Mouse (Mus musculus) megakaryocyte-erythroid progenitor cell, adult 5-6 weeks (primary cell): ENCODE results near the gene Myh13. TPM values are rescaled to one million over a fixed set of nuclear protein-coding genes. Genes with fewer than 3 reads are reported as not detected.
A peak's percentile ranks its signal among the peaks of the same experiment; 100 is the strongest.

Experiments used
- ATAC-seq: replicated peaks from 2 replicates; pipeline ENCODE4 v1.8.0; 2016; ENCODE audit warnings: mild to moderate bottlenecking, inconsistent platforms; ENCODE audit not compliant: severe bottlenecking, poor library complexity, low FRiP score, low TSS enrichment
- total RNA-seq, 2 experiments: library from RNA; stranded (forward) in 1 of 2; stranded (reverse) in 1 of 2; fragments of 200-1000, 215-1000 nt in 1 of 2; fragments of >200 nt in 1 of 2; fragmentation: Nextera tagmentation in 1 of 2; gene quantifications; 2 replicates each; pipeline ENCODE4 v1.2.3; 2014 to 2017

The Myh13 gene
- not detected in 2 replicates for total RNA-seq (2014; fragmentation: Nextera tagmentation)
- not detected in 2 replicates for total RNA-seq (2017)

GRCm38 (mm10) chr11:67321358-67321757 lies at the start of gene Myh13:
Myh13 (plus strand) TSS chr11:67321658.
- ATAC-seq = no peak

- no peak for ATAC-seq
Measured at GRCm38 (mm10) chr11:67276601-67277174, 44.8 kb upstream of the Myh13 start, which contains the start of gene Myh8. Myh8 (plus strand) TSS chr11:67277124.

DNA sequence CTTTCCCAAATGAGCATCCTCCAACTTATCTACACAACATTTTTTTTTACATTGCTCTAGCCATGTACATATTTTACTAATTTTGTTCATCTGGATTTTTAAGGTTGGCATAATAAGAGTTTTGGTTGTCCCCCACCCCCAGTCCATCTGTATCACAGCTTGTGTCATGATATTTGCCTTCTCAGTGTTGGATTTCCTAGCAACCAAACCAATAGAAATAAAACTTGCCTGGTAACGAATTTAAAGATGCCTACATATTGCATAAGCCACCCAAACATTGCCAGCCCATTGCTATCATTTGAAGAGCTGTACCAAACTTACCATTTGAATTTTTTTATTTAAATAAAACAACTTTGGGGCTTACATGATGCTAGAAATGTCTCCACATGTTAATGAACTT lies 28.0 kb upstream of the Myh13 start:
- ATAC-seq = no peak

DNA sequence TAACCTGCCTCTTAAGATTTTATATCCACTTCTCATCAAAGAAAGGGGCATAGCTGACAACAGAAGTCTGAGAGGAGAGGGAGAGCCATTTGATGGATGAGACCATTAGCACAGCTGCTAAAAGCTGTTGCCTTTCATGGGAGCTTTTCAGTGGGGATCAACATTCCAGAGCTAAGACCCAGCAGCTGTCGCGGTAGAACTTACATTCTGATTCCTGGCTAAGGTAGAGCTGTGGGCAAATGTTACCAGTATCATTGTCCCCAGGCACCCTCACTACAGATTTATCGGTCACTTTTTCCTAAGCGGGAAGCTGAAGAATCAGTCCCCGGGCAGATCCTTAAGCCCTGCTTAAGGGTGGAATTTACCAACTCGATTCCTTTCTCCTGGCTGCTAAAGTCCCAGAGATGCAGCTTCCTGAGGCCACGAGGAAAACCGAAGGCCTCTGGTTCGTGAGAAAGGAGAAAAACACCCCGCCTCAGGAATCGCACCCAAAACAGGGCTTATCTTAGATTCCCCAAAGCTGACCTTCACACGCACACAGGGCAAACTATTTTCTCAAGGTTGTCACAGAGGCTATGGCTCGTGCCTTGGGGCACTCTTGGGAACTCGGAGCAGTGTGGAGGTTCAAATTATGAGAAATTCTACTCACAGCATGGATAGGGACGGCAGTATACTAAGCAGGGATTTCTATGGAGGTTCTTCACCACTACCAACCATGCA lies 7.6 kb upstream of the Myh13 start:
- no peak for ATAC-seq

- no peak for ATAC-seq
Measured at GRCm38 (mm10) chr11:67326536-67326935, 5.1 kb downstream of the Myh13 start.

DNA sequence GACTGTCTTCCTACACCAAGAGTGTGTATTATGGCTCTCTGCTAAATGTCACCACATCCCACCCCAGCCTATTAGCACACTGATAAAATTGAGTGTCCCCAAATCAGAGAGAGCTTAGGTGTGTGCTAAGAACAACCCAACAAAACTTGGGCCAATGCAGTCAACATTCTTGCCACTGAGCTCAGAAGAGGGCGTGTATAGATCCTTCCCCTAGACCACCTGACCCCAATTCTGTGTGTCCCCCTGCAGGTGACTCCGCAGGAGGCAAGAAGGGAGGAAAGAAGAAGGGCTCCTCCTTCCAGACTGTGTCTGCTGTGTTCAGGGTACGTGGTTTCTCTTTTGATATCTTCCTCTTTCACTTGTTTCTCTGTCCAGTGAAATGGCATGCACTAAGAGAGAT lies 23.1 kb downstream of the Myh13 start:
- no peak for ATAC-seq

DNA sequence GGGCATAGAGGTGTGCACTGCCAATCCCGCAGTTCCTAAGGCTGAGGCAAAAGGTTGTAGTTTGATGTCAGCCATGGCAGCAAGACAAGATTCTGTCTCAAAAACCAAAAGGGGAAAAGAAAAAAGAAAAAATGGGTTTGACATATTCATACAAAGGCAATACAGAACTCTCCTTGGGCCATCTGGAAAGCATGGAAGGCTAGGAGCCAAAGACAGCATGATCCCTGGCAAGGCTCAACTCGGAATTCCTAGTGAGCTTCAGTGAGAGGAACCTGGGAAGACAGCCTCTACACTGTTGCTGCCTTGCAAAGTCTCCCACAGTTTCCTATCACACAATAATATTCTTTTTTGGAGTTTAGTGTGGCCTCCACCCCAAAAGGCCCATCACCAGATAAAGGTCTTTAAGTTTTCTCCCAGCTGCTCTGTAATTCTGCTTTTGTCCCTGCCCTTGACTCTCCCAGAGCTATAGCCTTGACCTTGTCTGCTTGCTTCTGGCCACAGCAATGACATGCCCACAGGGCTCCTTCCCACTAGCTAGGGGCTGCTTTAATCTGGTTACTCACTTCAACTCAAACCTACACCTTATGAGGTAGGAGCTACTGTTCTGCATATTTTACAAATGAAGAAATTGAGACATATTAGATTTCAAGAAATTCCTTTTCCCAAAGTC lies 23.9 kb downstream of the Myh13 start:
- ATAC-seq = no peak

- no peak for ATAC-seq
Measured at GRCm38 (mm10) chr11:67345856-67346236, 24.4 kb downstream of the Myh13 start.

DNA sequence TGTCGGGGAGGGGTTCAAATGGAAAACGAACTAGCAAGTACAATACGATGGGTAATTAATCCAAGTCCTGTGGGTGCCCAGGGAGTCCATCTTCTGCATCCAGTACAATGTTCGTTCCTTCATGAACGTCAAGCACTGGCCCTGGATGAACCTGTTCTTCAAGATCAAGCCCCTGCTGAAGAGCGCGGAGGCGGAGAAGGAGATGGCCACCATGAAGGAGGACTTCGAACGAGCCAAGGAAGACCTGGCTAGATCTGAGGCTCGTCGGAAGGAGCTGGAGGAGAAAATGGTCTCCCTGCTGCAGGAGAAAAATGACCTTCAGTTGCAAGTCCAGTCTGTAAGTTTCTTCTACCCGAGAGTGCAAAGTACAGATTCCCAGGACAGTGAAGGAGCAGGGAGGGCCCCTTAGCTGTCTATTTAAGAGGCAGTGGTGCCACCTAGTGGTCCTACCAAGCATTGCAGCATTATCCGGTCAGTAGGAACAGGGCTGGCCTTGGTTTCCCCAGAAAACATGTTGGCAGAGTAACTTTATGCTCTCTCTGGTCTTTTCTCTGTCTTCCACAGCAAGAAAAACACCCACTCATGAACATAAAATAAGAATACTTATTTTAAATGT lies 28.8 kb downstream of the Myh13 start:
- ATAC-seq = peak; percentile 70

GRCm38 (mm10) chr11:67353011-67353410 lies 31.6 kb downstream of the Myh13 start:
- ATAC-seq = peak; percentile 57; the same call in 1 of the 2 replicates

DNA sequence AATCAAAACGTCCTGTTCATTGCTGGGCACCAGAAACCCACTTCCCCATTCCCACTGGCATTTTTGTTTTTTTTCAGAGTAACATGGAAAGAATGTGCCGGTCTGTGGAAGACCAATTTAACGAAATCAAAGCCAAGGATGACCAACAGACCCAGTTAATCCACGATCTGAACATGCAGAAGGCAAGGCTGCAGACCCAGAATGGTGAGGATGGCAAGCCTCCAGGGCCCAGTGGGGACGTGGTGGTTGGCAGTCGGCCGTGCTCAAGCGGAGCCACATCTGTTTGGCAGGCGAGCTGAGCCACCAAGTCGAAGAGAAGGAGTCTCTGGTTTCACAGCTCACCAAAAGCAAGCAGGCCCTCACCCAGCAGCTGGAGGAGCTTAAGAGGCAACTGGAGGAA lies 36.6 kb downstream of the Myh13 start:
- no peak for ATAC-seq

- ATAC-seq = no peak
Measured at GRCm38 (mm10) chr11:67362236-67362635, 40.8 kb downstream of the Myh13 start.

DNA sequence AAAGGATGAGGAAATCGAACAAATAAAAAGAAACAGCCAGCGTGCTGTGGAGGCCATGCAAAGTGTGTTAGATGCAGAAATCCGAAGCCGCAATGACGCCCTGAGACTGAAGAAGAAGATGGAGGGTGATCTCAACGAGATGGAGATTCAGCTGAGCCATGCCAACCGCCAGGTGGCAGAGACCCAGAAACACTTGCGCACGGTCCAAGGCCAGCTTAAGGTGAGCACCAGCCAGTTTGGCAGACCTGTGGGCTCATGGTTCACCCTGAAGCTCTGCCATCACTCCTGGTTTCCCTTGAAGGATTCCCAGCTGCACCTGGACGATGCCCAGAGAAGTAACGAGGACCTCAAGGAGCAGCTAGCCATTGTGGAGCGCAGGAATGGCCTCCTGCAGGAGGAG lies 43.1 kb downstream of the Myh13 start:
- no peak for ATAC-seq

- ATAC-seq = no peak; the same call in 1 of the 2 replicates
Measured at GRCm38 (mm10) chr11:67364986-67365721, 43.7 kb downstream of the Myh13 start.

- no peak for ATAC-seq
Measured at GRCm38 (mm10) chr11:67366936-67367335, 45.5 kb downstream of the Myh13 start.

DNA sequence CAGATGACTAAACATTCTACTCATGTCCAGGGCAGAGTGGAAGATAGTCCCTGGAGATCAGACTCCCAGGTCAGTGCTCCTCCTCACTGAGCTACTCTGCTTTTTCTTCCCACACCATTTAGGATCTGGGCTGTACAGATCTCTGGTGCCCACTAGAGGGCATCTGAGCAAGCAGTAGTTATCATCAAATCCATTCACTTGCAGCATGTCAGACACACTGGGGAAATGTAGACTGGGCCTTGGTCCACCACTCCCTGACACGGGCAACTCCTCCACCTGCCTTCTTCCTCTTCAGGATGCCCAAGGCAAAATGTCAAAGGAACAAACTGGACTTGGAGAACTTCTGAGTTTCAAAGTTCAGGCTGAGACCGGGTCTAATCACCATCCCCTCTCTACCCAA lies 51.9 kb downstream of the Myh13 start:
- 0 out of 2 replicates have a peak, but pooled peaks have one; percentile 71 for ATAC-seq

DNA sequence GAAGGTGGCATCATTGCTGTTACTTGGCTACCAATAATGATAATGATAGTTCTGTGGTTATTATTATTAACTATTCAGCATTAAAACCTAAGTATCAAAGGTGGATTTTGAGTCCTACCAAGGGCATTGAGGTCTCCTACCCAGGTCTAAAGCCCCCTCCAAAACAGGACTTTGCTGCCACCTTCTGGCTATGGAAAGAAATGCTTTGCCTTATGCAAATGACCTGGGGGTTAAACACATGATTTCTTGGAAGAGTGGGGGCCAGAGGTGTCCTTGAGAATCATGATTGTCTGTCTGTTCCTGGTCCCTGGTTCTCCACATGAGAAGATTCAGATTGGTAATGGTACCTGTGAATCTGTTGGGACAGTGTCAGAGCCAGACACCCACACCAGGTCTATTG lies 54.9 kb downstream of the Myh13 start:
- no peak for ATAC-seq

- no peak for ATAC-seq
Measured at GRCm38 (mm10) chr11:67379703-67380510, 58.4 kb downstream of the Myh13 start.

GRCm38 (mm10) chr11:67381833-67382232 lies 60.4 kb downstream of the Myh13 start:
- ATAC-seq = no peak
